Mouse (Mus musculus): ENCODE data around the gene Usp34. TPM values are rescaled to one million over a fixed set of nuclear protein-coding genes. Genes with fewer than 3 reads are reported as not detected.

Usp34 gene
- 19.7 TPM for polyA plus RNA-seq (2017; shearing (Covaris generic))

GRCm38 (mm10) chr11:23306764-23307565, at the start of gene Usp34:
TSS of gene Usp34 (plus strand) at chr11:23306895.

GRCm38 (mm10) chr11:23497718-23498509, 191.2 kb downstream of the Usp34 start, which contains the start of gene Ahsa2:
TSS of gene Ahsa2 (minus strand) at chr11:23498030.

GRCm38 (mm10) chr11:23520473-23521205, 213.9 kb downstream of the Usp34 start, which contains the start of gene 1700093K21Rik:
TSS of gene 1700093K21Rik (minus strand) at chr11:23521155.

Other genes starting within 250 kb of the Usp34 start
- 101 TPM for gene Xpo1, start 50.9 kb upstream of the Usp34 start, polyA plus RNA-seq (2017; shearing (Covaris generic))
- gene Ahsa2, start 191.1 kb downstream of the Usp34 start, polyA plus RNA-seq (2017; shearing (Covaris generic)), result 92.7 TPM
- gene 1700093K21Rik, start 214.3 kb downstream of the Usp34 start, polyA plus RNA-seq (2017; shearing (Covaris generic)), result not detected